Mouse (Mus musculus) midbrain, embryonic 14.5 days (tissue): ENCODE measurements at regions not wholly inside any gene's neighbourhood (a gene's known extent, or its start where the extent isn't known, plus 50 kb on each side); places are given as distances from the start of the nearest gene placed in this dataset.
A peak's percentile ranks its signal among the peaks of the same experiment; 100 is the strongest.

Source experiments
- ATAC-seq: fragments of 200-750 bp; cut with Nextera tagmentation; 2 replicates; pipeline ENCODE4 v1.8.0; 2017; ENCODE audit warnings: moderate number of reproducible peaks, moderate library complexity; ENCODE audit not compliant: low FRiP score, low TSS enrichment
- DNase-seq: peaks from one replicate; pipeline ENCODE4 v3.0.0-alpha.2; 2015
- H3K27ac ChIP-seq: fragments of 300-500 bp; sonication (generic); replicated peaks from 2 replicates; pipeline ENCODE4 v1.5.1; 2014; ENCODE audit warnings: mild to moderate bottlenecking, low read depth, low read length, moderate library complexity
- H3K27me3 ChIP-seq: fragments of 300-500 bp; sonication (generic); 2 replicates; pipeline ENCODE4 v1.6.1; 2014; ENCODE audit warnings: low read length, control low read depth, mixed read lengths; ENCODE audit not compliant: control insufficient read depth, insufficient read depth
- H3K36me3 ChIP-seq: fragments of 300-500 bp; sonication (generic); 2 replicates; pipeline ENCODE4 v1.6.1; 2014; ENCODE audit warnings: low read length, control low read depth; ENCODE audit not compliant: control insufficient read depth, insufficient read depth
- H3K4me1 ChIP-seq: fragments of 300-500 bp; sonication (generic); 2 replicates; pipeline ENCODE4 v1.6.1; 2014; ENCODE audit warnings: mild to moderate bottlenecking, antibody characterized with exemption, low read length, control low read depth; ENCODE audit not compliant: control insufficient read depth, insufficient read depth
- H3K4me2 ChIP-seq: fragments of 300-500 bp; sonication (generic); 2 replicates; pipeline ENCODE4 v1.6.1; 2014; ENCODE audit warnings: mild to moderate bottlenecking, low read length, moderate library complexity
- H3K4me3 ChIP-seq: fragments of 300-500 bp; sonication (generic); replicated peaks from 2 replicates; pipeline ENCODE4 v1.5.1; 2014; ENCODE audit warnings: low read depth, low read length
- H3K9ac ChIP-seq: fragments of 300-500 bp; sonication (generic); replicated peaks from 2 replicates; pipeline ENCODE4 v1.6.1; 2014; ENCODE audit warnings: mild to moderate bottlenecking, low read length, moderate library complexity
- H3K9me3 ChIP-seq: fragments of 300-500 bp; sonication (generic); 2 replicates; pipeline ENCODE4 v1.6.1; 2016; ENCODE audit warnings: low read length, control low read depth, mixed read lengths; ENCODE audit not compliant: control insufficient read depth
- WGBS: fragments of 180-500 bp; shearing (Covaris S2); extraction: QIAGEN DNeasy Blood & Tissue Kit; methylation state at CpG from one replicate; pipeline ENCODE4 v1.1.7; 2014; 5-methylcytosine and 5-hydroxymethylcytosine counted together

DNA sequence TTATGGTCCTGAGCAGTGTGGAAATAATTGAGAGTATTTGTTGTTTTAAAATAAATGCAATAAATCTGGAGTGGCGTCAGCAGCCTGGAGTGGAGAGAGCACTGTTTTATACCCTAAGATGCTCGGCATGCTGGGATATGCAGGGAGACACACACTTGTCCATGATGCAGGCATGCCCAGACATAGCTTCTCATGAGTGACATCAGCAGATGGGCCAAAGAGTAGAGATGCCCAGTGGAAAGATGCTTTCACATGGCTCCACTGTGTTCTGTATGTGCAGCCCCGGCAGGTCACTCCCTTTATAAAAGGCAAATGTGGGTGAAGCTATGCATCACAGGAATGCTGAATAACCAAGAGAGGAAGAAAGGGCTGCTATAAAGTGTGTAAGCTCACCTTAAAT is 145.7 kb upstream of the Cdh13 start:
- ATAC-seq (no peak), DNase-seq (no peak)
- H3K27me3 ChIP-seq: no peaks in the 10 kb centered on the region
- no peak overlapping the region for H3K9ac ChIP-seq
- 83% methylated on average over 3 of the region's 3 CpGs for WGBS
- H3K4me2 ChIP-seq: no peak overlapping the region
- H3K36me3 ChIP-seq: no peaks in the 10 kb centered on the region
- no peaks in the 10 kb centered on the region for H3K4me1 ChIP-seq
- H3K4me3 ChIP-seq: no peak overlapping the region
- H3K27ac ChIP-seq: no peak overlapping the region
- H3K9me3 ChIP-seq: no peaks in the 10 kb centered on the region

GRCm38 (mm10) chr8:118124993-118125392 is 158.5 kb upstream of the Cdh13 start:
- Histone ChIP-seq H3K4me1 (no peaks in the 10 kb centered on the region), H3K9me3 (no peaks in the 10 kb centered on the region), H3K27me3 (no peaks in the 10 kb centered on the region), H3K4me2 (no peak overlapping the region), H3K36me3 (no peaks in the 10 kb centered on the region), H3K4me3 (no peak overlapping the region), H3K9ac (no peak overlapping the region), H3K27ac (no peak overlapping the region)
- DNase-seq (no peak), ATAC-seq (no peak)
- WGBS: 80% methylated on average over 7 of the region's 7 CpGs

DNA sequence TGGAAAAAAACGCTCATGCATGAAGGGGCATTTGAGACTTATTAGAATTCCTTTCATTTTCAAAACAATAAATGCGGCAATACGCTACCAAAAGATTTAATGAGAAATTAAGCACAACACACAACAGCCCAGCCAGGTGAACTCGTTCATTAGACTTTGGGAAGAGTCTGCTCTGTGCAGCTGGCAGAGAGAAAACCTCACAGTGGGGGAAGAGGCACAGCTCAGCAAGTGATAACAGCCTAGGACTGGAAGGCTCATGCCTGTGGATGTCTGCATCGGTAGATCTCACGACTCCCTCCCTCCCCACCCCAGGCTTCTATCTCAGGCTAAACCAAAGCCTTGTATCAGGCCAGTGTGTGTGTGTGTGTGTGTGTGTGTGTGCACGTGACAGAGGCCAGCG is 169.3 kb upstream of the Cdh13 start:
- Histone ChIP-seq H3K4me3 (no peak overlapping the region), H3K9me3 (no peaks in the 10 kb centered on the region), H3K4me2 (no peak overlapping the region), H3K4me1 (no peaks in the 10 kb centered on the region), H3K36me3 (no peaks in the 10 kb centered on the region), H3K27me3 (no peaks in the 10 kb centered on the region), H3K27ac (no peak overlapping the region), H3K9ac (no peak overlapping the region)
- DNase-seq: peak; percentile 33
- 52% methylated on average over 8 of the region's 8 CpGs for WGBS
- ATAC-seq: no peak

- no peak for ATAC-seq
Measured at GRCm38 (mm10) chr8:118104464-118105050, 179.0 kb upstream of the Cdh13 start.

DNA sequence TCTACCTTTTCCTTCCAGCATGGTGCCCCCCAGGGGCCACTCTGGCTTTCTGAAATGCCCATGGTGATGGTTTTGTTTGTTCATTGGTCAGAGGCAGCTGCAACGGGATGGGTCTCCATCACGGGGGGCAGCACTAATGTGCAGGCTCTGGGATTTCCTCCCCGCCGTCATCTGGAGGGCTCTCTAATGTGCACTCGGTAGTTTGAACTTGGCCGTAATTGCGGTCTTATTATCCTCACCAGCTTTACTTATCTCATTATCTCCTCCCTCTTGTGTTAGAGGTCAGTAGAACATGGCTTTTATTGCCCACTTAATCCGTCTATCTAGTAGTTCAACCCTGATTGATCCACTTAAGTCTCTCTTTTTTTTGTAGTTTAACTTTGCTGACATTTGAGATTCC is 182.2 kb upstream of the Cdh13 start:
- WGBS: 72% methylated on average over 8 of the region's 8 CpGs
- H3K9ac ChIP-seq: no peak overlapping the region
- H3K27me3 ChIP-seq: no peaks in the 10 kb centered on the region
- H3K36me3 ChIP-seq: no peaks in the 10 kb centered on the region
- H3K4me1 ChIP-seq: peaks cover 4% of the 10 kb centered on the region; the same call in 1 of the 2 replicates
- H3K4me2 ChIP-seq: no peak overlapping the region
- no peak overlapping the region for H3K27ac ChIP-seq
- DNase-seq: no peak
- no peak for ATAC-seq
- no peak overlapping the region for H3K4me3 ChIP-seq
- no peaks in the 10 kb centered on the region for H3K9me3 ChIP-seq

More at GRCm38 (mm10) chr8:118104464-118105050, 179.0 kb upstream of the Cdh13 start:
- no peak overlapping the region for H3K9ac ChIP-seq
- H3K27me3 ChIP-seq: no peaks in the 10 kb centered on the region
- no peak overlapping the region for H3K4me3 ChIP-seq
- no peak overlapping the region for H3K4me2 ChIP-seq
- no peaks in the 10 kb centered on the region for H3K36me3 ChIP-seq
- DNase-seq: no peak
- no peaks in the 10 kb centered on the region for H3K9me3 ChIP-seq
- H3K27ac ChIP-seq: no peak overlapping the region
- 61% methylated on average over 14 of the region's 14 CpGs for WGBS
- H3K4me1 ChIP-seq: peaks cover 4% of the 10 kb centered on the region; the same call in 1 of the 2 replicates

DNA sequence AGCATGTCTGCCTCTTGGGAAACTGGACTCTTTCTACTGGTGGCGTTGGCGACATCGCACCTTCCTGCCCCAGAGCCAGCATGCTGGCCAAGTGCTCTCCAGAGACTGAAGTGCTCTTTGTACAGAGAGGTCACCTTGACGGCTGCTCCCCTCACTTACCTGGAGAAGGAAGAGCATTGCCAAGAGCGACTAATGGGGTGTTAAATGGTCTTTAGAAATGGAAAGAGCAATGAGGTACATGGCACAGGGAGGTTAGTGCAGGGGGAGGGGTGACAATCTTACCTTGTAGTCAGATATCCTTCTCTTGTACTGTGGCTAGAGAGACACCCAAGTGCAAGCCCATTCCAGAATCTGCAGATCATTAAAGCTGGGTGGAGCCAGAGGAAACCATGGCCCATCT is 220.8 kb upstream of the Cdh13 start:
- H3K4me1 ChIP-seq: no peaks in the 10 kb centered on the region
- 85% methylated on average over 5 of the region's 5 CpGs for WGBS
- DNase-seq: no peak

DNA sequence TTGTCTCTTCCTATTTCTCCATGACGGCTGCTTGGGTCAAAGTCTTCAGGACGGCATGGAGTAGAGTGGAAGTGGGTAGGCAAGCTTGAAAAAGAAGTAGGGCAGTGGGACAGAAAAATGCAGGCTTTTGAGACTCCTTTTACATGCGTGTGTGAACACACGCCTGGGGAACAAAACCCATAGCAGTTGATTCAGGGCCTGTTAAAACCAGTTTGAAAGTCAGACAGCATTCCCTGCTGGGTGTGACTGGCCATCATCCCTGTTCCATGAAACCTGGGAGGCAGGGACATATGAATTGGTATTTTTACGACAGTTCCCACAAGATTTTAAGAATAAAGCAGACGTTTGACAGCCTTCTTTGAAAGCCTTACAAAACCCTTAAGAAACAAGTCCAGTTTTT is 226.8 kb upstream of the Cdh13 start:
- ATAC-seq (no peak), DNase-seq (no peak)
- no peaks in the 10 kb centered on the region for H3K9me3 ChIP-seq
- H3K9ac ChIP-seq: no peak overlapping the region
- H3K4me2 ChIP-seq: no peak overlapping the region
- no peaks in the 10 kb centered on the region for H3K27me3 ChIP-seq
- H3K4me3 ChIP-seq: no peak overlapping the region
- H3K36me3 ChIP-seq: no peaks in the 10 kb centered on the region
- no peak overlapping the region for H3K27ac ChIP-seq
- H3K4me1 ChIP-seq: no peaks in the 10 kb centered on the region
- WGBS: 73% methylated on average over 6 of the region's 6 CpGs

More for the DNA sequence above, 220.8 kb upstream of the Cdh13 start:
- H3K9ac ChIP-seq: no peak overlapping the region
- H3K36me3 ChIP-seq: no peaks in the 10 kb centered on the region
- H3K9me3 ChIP-seq: no peaks in the 10 kb centered on the region
- no peak overlapping the region for H3K4me2 ChIP-seq
- no peak overlapping the region for H3K27ac ChIP-seq
- no peak for ATAC-seq
- no peak overlapping the region for H3K4me3 ChIP-seq
- H3K27me3 ChIP-seq: no peaks in the 10 kb centered on the region

DNA sequence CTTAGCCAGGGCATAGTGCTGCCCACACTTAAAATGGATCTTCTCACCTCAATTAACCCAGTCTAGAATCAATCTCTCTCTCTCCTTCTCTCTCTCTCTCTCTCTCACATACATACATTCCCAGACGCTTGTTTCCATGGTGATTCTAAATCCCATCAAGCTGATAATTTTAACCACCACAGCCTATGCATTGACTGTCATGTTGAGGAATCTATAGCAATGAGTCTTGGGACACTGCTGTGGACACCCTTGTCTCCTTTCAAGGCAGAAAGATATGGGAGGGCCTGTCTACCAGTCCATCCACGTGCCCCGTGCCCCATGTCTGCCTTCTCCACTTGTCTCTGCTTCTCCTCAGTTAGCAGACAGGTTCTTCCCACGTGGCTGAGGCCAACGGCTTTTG is 228.0 kb upstream of the Cdh13 start:
- Histone ChIP-seq H3K4me1 (no peaks in the 10 kb centered on the region), H3K9ac (no peak overlapping the region), H3K4me3 (no peak overlapping the region), H3K27me3 (no peaks in the 10 kb centered on the region), H3K27ac (no peak overlapping the region), H3K9me3 (no peaks in the 10 kb centered on the region), H3K36me3 (no peaks in the 10 kb centered on the region), H3K4me2 (no peak overlapping the region)
- DNase-seq: no peak
- 63% methylated on average over 5 of the region's 5 CpGs for WGBS
- ATAC-seq: no peak

- H3K4me2 ChIP-seq: no peak overlapping the region
- H3K4me3 ChIP-seq: no peak overlapping the region
- ATAC-seq: no peak
- no peak overlapping the region for H3K27ac ChIP-seq
- no peak for DNase-seq
- 94% methylated on average over 3 of the region's 3 CpGs for WGBS
- no peaks in the 10 kb centered on the region for H3K4me1 ChIP-seq
- H3K36me3 ChIP-seq: no peaks in the 10 kb centered on the region
- no peak overlapping the region for H3K9ac ChIP-seq
- no peaks in the 10 kb centered on the region for H3K9me3 ChIP-seq
- no peaks in the 10 kb centered on the region for H3K27me3 ChIP-seq
Measured at GRCm38 (mm10) chr8:118050386-118050785, 233.1 kb upstream of the Cdh13 start.
